Mouse (Mus musculus) heart, postnatal 0 days (tissue): ENCODE data around the gene Syt1. TPM values are rescaled to one million over a fixed set of nuclear protein-coding genes. Genes with fewer than 3 reads are reported as not detected.
A peak's percentile ranks its signal among the peaks of the same experiment; 100 is the strongest.

ENCODE experiments used
- ATAC-seq: fragments of 200-750 bp; cut with Nextera tagmentation; 2 replicates; pipeline ENCODE4 v1.8.0; 2017; ENCODE audit warnings: low read depth, moderate number of reproducible peaks, moderate library complexity; ENCODE audit not compliant: insufficient read depth
- DNase-seq: peaks from one replicate; pipeline ENCODE4 v3.0.0-alpha.2; 2016; ENCODE audit warnings: low spot score
- H3K27ac ChIP-seq: fragments of 300-500 bp; sonication (generic); 2 replicates; pipeline ENCODE4 v1.5.1; 2014; ENCODE audit warnings: low read depth, mild to moderate bottlenecking
- H3K27me3 ChIP-seq: fragments of 300-500 bp; sonication (generic); 2 replicates; pipeline ENCODE4 v1.6.1; 2014; ENCODE audit warnings: low read length, mixed read lengths; ENCODE audit not compliant: control insufficient read depth, insufficient read depth
- H3K36me3 ChIP-seq: fragments of 300-500 bp; sonication (generic); replicated peaks from 2 replicates; pipeline ENCODE4 v1.6.1; 2014; ENCODE audit warnings: low read length, mixed read lengths; ENCODE audit not compliant: control insufficient read depth, insufficient read depth
- H3K4me1 ChIP-seq: fragments of 300-500 bp; sonication (generic); 2 replicates; pipeline ENCODE4 v1.6.1; 2014; ENCODE audit warnings: antibody characterized with exemption; ENCODE audit not compliant: control insufficient read depth, insufficient read depth
- H3K4me2 ChIP-seq: fragments of 300-500 bp; sonication (generic); 2 replicates; pipeline ENCODE4 v1.6.1; 2014; ENCODE audit warnings: low read depth, mild to moderate bottlenecking, low read length, moderate library complexity
- H3K4me3 ChIP-seq: fragments of 300-500 bp; sonication (generic); 2 replicates; pipeline ENCODE4 v1.5.1; 2014; ENCODE audit warnings: low read depth, low read length
- H3K9ac ChIP-seq: fragments of 300-500 bp; sonication (generic); replicated peaks from 2 replicates; pipeline ENCODE4 v1.6.1; 2014; ENCODE audit warnings: low read depth, low read length, mixed read lengths
- H3K9me3 ChIP-seq: fragments of 300-500 bp; sonication (generic); replicated peaks from 2 replicates; pipeline ENCODE4 v1.6.1; 2016; ENCODE audit warnings: low read length; ENCODE audit not compliant: control insufficient read depth
- CTCF ChIP-seq: IDR thresholded peaks from 2 replicates; pipeline ENCODE4 v1.5.1; 2016; ENCODE audit warnings: antibody characterized with exemption, control low read depth, low read depth
- EP300 ChIP-seq: IDR thresholded peaks from 2 replicates; pipeline ENCODE4 v1.6.1; 2016; ENCODE audit warnings: antibody characterized with exemption, low read depth
- WGBS: fragments of 180-500 bp; shearing (Covaris S2); extraction: QIAGEN DNeasy Blood & Tissue Kit; methylation state at CpG from one replicate; pipeline ENCODE4 v1.1.7; 2014; 5-methylcytosine and 5-hydroxymethylcytosine counted together
- polyA plus RNA-seq: library from polyadenylated mRNA; unstranded; fragments of >200 nt; fragmentation: Nextera tagmentation; extraction: Ambion mirVana; gene quantifications from 2 replicates; pipeline ENCODE4 v1.2.1, GENCODE M21; 2015
- total RNA-seq: library from RNA; depleted of rRNA; stranded (reverse); fragments of >200 nt; gene quantifications from 2 replicates; pipeline ENCODE4 v1.2.3, GENCODE M21; 2014; ENCODE audit warnings: low replicate concordance

The Syt1 gene
- total and polyA plus RNA-seq, 2 experiments from 2014 or later = 0.08 TPM; not detected in 1

DNA sequence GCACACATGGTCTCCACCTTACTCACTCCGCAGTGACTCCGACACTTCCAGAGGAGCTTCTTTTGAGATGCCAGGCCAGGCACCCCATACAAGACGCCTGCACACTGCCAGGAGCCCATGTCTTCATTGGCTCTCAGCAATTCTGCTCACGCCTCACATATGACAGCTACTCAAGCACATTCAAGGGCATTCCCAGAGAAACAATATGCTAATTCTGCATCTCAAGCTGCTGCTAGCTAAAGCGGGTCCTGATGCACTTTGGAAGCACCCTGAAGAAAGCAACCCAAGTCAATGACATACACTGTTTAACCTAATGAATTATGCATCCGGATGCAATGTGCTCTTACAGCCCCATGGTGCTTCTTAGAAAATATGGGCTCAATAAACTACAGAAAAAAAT lies 247.1 kb downstream of the Syt1 start:
- Histone ChIP-seq H3K4me1 (no peaks in the 10 kb centered on the region), H3K9ac (no peak overlapping the region), H3K27me3 (no peaks in the 10 kb centered on the region), H3K36me3 (no peaks in the 10 kb centered on the region), H3K4me3 (no peak overlapping the region), H3K9me3 (no peaks in the 10 kb centered on the region), H3K27ac (no peak overlapping the region), H3K4me2 (no peak overlapping the region)
- WGBS = 75% methylated on average over 6 of the region's 6 CpGs
- DNase-seq (no peak), ATAC-seq (no peak)
- TF ChIP-seq CTCF = no peak
- TF ChIP-seq EP300 = no peak

DNA sequence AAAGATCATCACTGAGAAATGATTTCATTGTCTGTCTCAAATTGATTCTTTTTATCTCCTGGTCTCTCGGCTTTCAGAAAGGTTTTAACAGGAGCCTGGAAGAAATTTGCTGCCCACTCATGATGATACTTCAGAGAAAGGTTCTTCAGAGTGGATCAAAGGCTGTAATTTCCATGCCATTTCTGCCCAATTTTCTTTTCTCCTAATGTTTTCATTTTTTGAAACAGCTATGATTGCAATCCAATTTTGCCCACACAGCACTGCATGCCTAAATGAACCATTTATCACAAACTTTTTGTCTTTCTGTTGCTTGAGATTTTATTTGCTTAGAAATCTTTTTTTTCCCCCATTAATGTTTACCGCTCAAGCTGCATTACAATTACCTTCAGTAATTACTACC lies 257.5 kb downstream of the Syt1 start:
- TF ChIP-seq EP300 (no peak), CTCF (no peak)
- H3K9me3 ChIP-seq = no peaks in the 10 kb centered on the region
- WGBS = 88% methylated on average over 2 of the region's 2 CpGs

DNA sequence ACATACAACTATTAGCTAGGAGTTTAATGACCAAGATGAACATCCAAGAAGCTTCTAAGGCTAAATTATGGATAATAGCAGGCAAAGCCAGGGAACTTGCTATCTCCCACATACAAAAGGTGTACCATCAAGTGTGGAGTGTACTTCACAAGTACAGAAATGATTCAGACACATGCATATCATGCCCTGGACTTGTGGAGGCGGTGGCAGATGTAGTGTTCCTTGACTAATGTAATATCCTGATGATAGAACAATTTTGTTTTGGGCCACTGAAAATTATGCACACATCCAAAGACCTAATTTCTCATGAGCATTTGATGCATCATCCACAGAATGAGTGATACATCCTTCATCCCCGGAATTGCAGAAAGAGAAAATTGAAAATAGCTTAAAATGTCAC lies 267.0 kb downstream of the Syt1 start:
- WGBS = 65% methylated on average over 2 of the region's 2 CpGs
- Histone ChIP-seq H3K4me2 (no peak overlapping the region), H3K36me3 (no peaks in the 10 kb centered on the region), H3K27me3 (no peaks in the 10 kb centered on the region), H3K9me3 (no peaks in the 10 kb centered on the region), H3K4me3 (no peak overlapping the region), H3K4me1 (no peaks in the 10 kb centered on the region), H3K9ac (no peak overlapping the region), H3K27ac (no peak overlapping the region)
- no peak for TF ChIP-seq EP300
- TF ChIP-seq CTCF = no peak
- no peak for ATAC-seq
- DNase-seq = no peak

More for the DNA sequence above, 257.5 kb downstream of the Syt1 start:
- Histone ChIP-seq H3K4me2 (no peak overlapping the region), H3K36me3 (no peaks in the 10 kb centered on the region), H3K27me3 (no peaks in the 10 kb centered on the region), H3K9ac (no peak overlapping the region), H3K4me1 (no peaks in the 10 kb centered on the region), H3K4me3 (no peak overlapping the region), H3K27ac (no peak overlapping the region)
- DNase-seq = no peak
- ATAC-seq = no peak

DNA sequence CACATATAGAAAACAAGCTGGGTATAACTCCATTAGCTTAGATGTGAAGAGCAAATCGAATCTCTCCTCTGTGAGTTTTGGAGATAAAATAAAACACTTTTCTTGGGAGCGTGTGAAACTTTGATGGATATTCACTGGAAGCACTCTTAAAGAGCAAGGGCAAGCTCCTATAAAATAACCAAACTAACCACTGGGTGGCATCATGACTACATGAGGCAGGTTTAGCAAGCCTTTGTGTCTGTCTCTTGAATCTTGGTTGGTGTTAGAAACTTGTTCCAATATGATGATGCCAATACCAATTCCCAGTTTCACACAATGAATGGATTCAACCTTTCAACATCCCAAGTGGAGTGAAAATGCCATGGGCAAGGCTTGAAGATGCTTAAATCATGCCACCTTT lies 276.8 kb downstream of the Syt1 start:
- no peaks in the 10 kb centered on the region for H3K9me3 ChIP-seq
- TF ChIP-seq CTCF (peak; percentile 68), EP300 (no peak)
- H3K4me2 ChIP-seq = no peak overlapping the region
- no peaks in the 10 kb centered on the region for H3K27me3 ChIP-seq
- no peak for ATAC-seq
- DNase-seq = peak; percentile 19
- H3K9ac ChIP-seq = no peak overlapping the region
- no peak overlapping the region for H3K4me3 ChIP-seq
- WGBS = 37% methylated on average over 2 of the region's 2 CpGs
- H3K36me3 ChIP-seq = no peaks in the 10 kb centered on the region
- no peaks in the 10 kb centered on the region for H3K4me1 ChIP-seq
- no peak overlapping the region for H3K27ac ChIP-seq

- no peak overlapping the region for H3K9ac ChIP-seq
- 66% methylated on average over 8 of the region's 8 CpGs for WGBS
Observed at GRCm38 (mm10) chr10:108728961-108729360, 281.8 kb downstream of the Syt1 start.

GRCm38 (mm10) chr10:108726391-108726790 lies 284.4 kb downstream of the Syt1 start:
- Histone ChIP-seq H3K9me3 (no peaks in the 10 kb centered on the region), H3K9ac (no peak overlapping the region), H3K4me3 (no peak overlapping the region), H3K36me3 (no peaks in the 10 kb centered on the region), H3K4me1 (no peaks in the 10 kb centered on the region), H3K27ac (no peak overlapping the region), H3K4me2 (no peak overlapping the region), H3K27me3 (no peaks in the 10 kb centered on the region)
- 79% methylated on average over 4 of the region's 4 CpGs for WGBS
- no peak for TF ChIP-seq CTCF
- TF ChIP-seq EP300 = no peak
- no peak for DNase-seq
- ATAC-seq = no peak

More at GRCm38 (mm10) chr10:108728961-108729360, 281.8 kb downstream of the Syt1 start:
- H3K4me3 ChIP-seq = no peak overlapping the region
- H3K36me3 ChIP-seq = no peaks in the 10 kb centered on the region
- H3K4me2 ChIP-seq = no peak overlapping the region
- ATAC-seq (no peak), DNase-seq (no peak)
- H3K27me3 ChIP-seq = no peaks in the 10 kb centered on the region
- no peak for TF ChIP-seq EP300
- no peak for TF ChIP-seq CTCF
- H3K4me1 ChIP-seq = no peaks in the 10 kb centered on the region
- H3K9me3 ChIP-seq = no peaks in the 10 kb centered on the region
- no peak overlapping the region for H3K27ac ChIP-seq
